Mouse (Mus musculus) G1E (cell line): ENCODE measurements around the gene Muc5ac. TPM values are rescaled to one million over a fixed set of nuclear protein-coding genes. Genes with fewer than 3 reads are reported as not detected.

Experiments
- ATAC-seq: 2 replicates; pipeline ENCODE4 v1.8.0; 2016; ENCODE audit warnings: mild to moderate bottlenecking; ENCODE audit not compliant: insufficient number of reproducible peaks, poor library complexity, low FRiP score, severe bottlenecking; ENCODE audit errors: extremely low read depth
- DNase-seq: peaks from one replicate; pipeline ENCODE4 v3.0.0; 2012; ENCODE audit warnings: low spot score
- H3K27me3 ChIP-seq: 2 replicates; pipeline ENCODE4 v1.6.1; 2012; ENCODE audit warnings: mild to moderate bottlenecking, low read length, inconsistent platforms; ENCODE audit not compliant: insufficient read depth
- H3K36me3 ChIP-seq: replicated peaks from 2 replicates; pipeline ENCODE3; 2012; ENCODE audit warnings: mild to moderate bottlenecking, inconsistent platforms
- H3K4me1 ChIP-seq: 2 replicates; pipeline ENCODE4 v1.6.1; 2012; ENCODE audit warnings: low read depth, low read length, inconsistent platforms, mixed read lengths; ENCODE audit not compliant: insufficient read depth
- H3K4me3 ChIP-seq: 2 replicates; pipeline ENCODE4 v1.5.1; 2012; ENCODE audit warnings: low read depth, mild to moderate bottlenecking, inconsistent platforms, low read length, moderate library complexity, mixed read lengths
- H3K9me3 ChIP-seq: replicated peaks from 2 replicates; pipeline ENCODE4 v1.6.1; 2012; ENCODE audit warnings: inconsistent platforms
- CTCF ChIP-seq: IDR thresholded peaks from 2 replicates; pipeline ENCODE4 v1.5.1; 2012; ENCODE audit warnings: low read depth, low read length, inconsistent platforms, mixed read lengths
- GATA1 ChIP-seq: IDR thresholded peaks from 2 replicates; pipeline ENCODE4 v1.6.1; 2012; ENCODE audit warnings: borderline replicate concordance, low read length, inconsistent platforms, mixed read lengths
- GATA2 ChIP-seq: IDR thresholded peaks from 2 replicates; pipeline ENCODE4 v1.6.1; 2012; ENCODE audit warnings: low read depth, low read length, inconsistent platforms, borderline replicate concordance
- POLR2AphosphoS5 ChIP-seq: IDR thresholded peaks from 2 replicates; pipeline ENCODE4 v1.6.1; 2012; ENCODE audit warnings: low read depth, low read length, inconsistent platforms; ENCODE audit not compliant: insufficient replicate concordance
- TAL1 ChIP-seq: conservative IDR thresholded peaks from 2 replicates; pipeline ENCODE4 v1.6.1; 2012; ENCODE audit warnings: low read depth, low read length, inconsistent platforms, mixed read lengths
- polyA plus RNA-seq: library from polyadenylated mRNA; stranded (reverse); fragments of >175 nt; gene quantifications from 2 replicates; pipeline ENCODE4 v1.2.3, GENCODE M21; 2012
- total RNA-seq, 2 experiments: library from RNA; stranded (forward) in 1 of 2; stranded (reverse) in 1 of 2; fragments of 200-1000 nt in 1 of 2; fragments of >200 nt in 1 of 2; fragmentation: Nextera tagmentation in 1 of 2; gene quantifications; 2 replicates each; pipeline ENCODE4 v1.2.3; 2014 to 2017

Muc5ac gene
- total RNA-seq (2014; fragmentation: Nextera tagmentation), result not detected in 2 replicates
- total RNA-seq (2017), result under 0.01 TPM in 1 of 2 replicates, not detected in the other
- not detected in 2 replicates for polyA plus RNA-seq

DNA sequence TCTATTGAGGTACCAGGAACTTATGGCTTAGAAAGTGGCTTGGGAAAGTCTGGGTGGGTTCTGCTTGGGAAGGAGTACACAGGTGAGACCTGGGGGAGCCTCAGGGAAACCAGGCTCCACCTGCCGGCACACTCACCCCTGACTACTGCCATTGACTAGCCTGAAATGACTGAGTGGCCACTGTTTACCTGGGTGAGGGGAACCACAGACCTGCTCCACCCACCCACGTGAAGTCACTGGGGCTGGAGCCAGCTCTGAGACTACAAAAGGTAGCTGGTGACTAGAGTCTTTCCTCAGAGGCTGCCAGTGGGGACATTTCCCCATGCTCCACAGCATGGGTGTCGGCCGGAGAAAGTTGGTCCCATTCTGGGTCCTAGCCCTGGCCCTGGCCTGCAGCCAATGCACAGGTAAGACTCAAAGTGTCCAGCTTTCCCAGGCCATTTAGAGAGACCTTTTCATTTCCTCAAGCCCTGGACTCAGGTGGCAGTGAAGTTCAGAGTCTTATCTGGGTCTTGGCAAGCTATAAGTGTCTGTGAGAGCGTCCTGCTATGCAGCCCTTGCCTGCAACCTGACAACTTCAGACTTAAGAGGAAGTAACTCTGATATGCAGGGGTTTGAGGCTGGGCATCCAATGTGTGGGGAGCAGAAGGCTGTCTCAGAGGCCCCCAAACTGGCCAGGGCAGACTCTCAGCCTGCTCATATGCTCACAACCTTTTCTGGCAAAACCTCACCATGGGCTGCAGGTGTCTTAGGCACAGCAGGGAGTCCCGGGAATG, at the start of gene Muc5ac:
Gene Muc5ac, plus strand, starts transcription at position 296 of the 776 bp plus-strand sequence.
- H3K27me3 ChIP-seq, result peaks cover 35% of the 10 kb centered on the region
- ATAC-seq, result no peak
- no peak for DNase-seq
- no peaks in the 10 kb centered on the region for H3K9me3 ChIP-seq
- no peaks in the 10 kb centered on the region for H3K4me1 ChIP-seq
- H3K36me3 ChIP-seq, result no peaks in the 10 kb centered on the region
- no peak for TF ChIP-seq POLR2AphosphoS5
- TF ChIP-seq GATA1, result no peak
- no peak for TF ChIP-seq GATA2
- no peak for TF ChIP-seq TAL1
- no peak for TF ChIP-seq CTCF
- no peak within 1 kb of the TSS for H3K4me3 ChIP-seq

DNA sequence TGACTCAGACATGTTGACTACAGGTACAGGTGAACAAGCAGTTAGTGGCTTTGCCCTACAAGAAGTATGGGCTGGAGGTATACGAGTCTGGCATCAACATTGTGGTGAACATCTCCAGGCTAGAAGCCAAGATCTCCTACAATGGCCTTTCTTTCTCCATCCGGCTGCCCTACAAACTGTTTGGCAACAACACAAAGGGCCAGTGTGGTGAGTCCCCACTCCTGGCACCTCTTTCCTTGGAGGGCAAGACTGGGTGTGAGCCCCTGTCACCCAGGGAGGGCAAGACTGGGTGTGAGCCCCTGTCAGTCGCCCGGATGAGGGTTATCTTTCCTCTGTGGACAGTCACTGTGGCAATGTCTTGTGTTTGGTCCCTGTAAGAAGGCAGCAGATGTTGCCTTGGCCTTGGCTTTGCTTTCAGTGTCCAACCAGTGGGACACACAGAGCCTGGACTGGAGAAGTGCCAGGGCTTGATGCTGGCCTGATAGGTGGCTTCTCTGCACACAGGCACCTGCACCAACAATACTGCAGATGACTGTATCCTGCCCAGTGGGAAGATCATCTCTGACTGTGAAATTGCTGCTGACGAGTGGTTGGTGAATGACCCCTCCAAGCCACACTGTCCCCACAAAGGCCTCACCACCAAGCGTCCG, 41.2 kb upstream of the Muc5ac start:
- Histone ChIP-seq H3K4me3 (no peak overlapping the region), H3K4me1 (no peaks in the 10 kb centered on the region), H3K36me3 (no peaks in the 10 kb centered on the region), H3K27me3 (peaks cover 3% of the 10 kb centered on the region; the same call in 1 of the 2 replicates), H3K9me3 (no peaks in the 10 kb centered on the region)
- TF ChIP-seq GATA2 (no peak), TAL1 (no peak)
- DNase-seq (no peak), ATAC-seq (no peak)

DNA sequence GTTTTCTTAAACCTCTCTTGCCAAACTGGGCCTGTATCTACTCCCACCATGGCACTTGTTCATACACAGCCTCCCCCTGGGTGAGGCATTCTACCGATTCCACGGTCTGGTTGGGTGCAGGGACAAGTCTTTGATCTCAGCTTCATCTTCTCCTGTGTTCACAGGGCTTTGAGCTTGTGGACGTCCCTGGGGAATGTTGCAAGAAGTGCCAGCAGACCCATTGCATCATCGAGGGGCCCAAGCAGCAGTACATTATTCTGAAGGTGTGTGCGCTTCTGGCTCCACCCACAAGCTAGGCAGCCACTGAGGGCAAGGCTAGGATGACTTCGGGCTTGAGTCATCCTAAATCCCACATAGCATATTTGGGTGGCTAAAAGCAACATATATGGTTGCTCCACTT, 36.3 kb upstream of the Muc5ac start:
- no peak overlapping the region for H3K4me3 ChIP-seq
- no peaks in the 10 kb centered on the region for H3K4me1 ChIP-seq
- H3K36me3 ChIP-seq, result no peaks in the 10 kb centered on the region
- TF ChIP-seq GATA1 (no peak), CTCF (no peak), GATA2 (no peak), TAL1 (no peak), POLR2AphosphoS5 (no peak)
- peaks cover 17% of the 10 kb centered on the region for H3K27me3 ChIP-seq
- no peaks in the 10 kb centered on the region for H3K9me3 ChIP-seq
- DNase-seq (no peak), ATAC-seq (no peak)

DNA sequence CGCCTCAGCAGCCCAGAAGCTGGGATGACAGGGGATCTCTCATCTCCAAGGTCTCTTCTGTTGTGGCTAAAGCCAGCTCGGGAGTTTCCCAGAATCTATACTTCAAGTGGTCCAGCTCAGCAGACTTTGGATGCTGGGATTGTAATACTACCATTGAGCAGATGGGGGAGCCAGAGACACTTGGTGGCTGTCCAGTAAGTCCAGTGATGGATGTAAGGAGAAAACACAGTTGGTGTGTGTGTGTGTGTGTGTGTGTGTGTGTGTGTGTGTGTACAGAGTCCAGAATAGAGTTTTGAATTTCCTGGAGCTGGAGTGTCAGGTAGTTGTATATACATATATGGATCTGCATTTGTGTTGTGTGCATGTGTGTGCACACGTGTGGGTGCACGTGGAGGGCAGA, 32.9 kb upstream of the Muc5ac start:
- Histone ChIP-seq H3K36me3 (no peaks in the 10 kb centered on the region), H3K4me3 (no peak overlapping the region), H3K27me3 (peaks cover 17% of the 10 kb centered on the region), H3K4me1 (no peaks in the 10 kb centered on the region), H3K9me3 (no peaks in the 10 kb centered on the region)
- no peak for TF ChIP-seq GATA2
- TF ChIP-seq CTCF, result peak; percentile 62; the same call in 1 of the 2 replicates
- peak; percentile 12 for DNase-seq
- no peak for ATAC-seq

DNA sequence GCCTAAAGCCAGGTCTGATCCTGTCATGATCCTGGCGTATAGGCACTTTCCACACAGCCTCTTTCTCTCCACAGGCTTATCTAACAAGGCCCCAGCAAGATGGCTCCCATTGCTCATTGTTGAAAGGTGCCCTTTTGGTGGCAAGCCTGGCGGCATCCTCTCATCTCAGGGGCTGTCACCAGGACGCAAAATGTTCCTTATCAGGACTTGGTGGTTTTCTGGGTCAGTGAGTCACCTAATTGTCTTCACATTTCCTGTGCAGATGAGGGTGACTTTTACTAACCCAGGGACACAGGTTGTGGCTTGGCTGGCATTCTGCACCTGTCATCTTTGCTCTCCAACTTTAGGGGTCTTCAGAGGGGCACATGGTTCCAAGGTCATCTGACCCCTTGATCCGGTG, 30.5 kb upstream of the Muc5ac start:
- no peak for ATAC-seq
- peaks cover 21% of the 10 kb centered on the region for H3K27me3 ChIP-seq

DNA sequence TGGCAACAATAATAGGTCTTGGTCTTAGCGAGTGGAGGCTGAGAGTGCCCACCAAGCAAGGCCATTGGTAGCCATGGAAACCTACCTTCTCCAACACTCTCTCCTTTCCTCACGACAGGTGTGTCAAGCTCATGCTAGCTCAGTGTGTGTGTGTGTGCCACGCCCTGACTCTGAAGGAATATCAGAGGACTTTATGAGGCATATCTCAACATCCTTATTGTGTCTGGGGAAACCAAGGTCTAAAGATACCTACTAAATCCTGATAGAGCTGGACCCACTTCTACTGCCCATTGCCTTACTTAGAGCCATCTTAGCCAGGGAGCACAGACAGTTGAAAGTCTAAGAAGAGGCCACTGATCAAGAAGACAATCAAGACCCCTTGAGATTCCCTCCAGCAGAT, 18.3 kb upstream of the Muc5ac start:
- ATAC-seq (no peak), DNase-seq (no peak)
- Histone ChIP-seq H3K27me3 (peaks cover 14% of the 10 kb centered on the region), H3K4me1 (peaks cover 21% of the 10 kb centered on the region), H3K9me3 (no peaks in the 10 kb centered on the region), H3K4me3 (no peak overlapping the region), H3K36me3 (no peaks in the 10 kb centered on the region)
- no peak for TF ChIP-seq CTCF
- TF ChIP-seq GATA2, result no peak
- TF ChIP-seq GATA1, result no peak
- no peak for TF ChIP-seq TAL1

More for the DNA sequence above, 30.5 kb upstream of the Muc5ac start:
- Histone ChIP-seq H3K4me1 (no peaks in the 10 kb centered on the region), H3K36me3 (no peaks in the 10 kb centered on the region), H3K4me3 (no peak overlapping the region), H3K9me3 (no peaks in the 10 kb centered on the region)
- DNase-seq, result no peak
- TF ChIP-seq GATA1 (no peak), POLR2AphosphoS5 (no peak), GATA2 (no peak), CTCF (no peak), TAL1 (no peak)
